10 mouse cellular contexts compared by ENCODE assay signal in the genomic region with DNA sequence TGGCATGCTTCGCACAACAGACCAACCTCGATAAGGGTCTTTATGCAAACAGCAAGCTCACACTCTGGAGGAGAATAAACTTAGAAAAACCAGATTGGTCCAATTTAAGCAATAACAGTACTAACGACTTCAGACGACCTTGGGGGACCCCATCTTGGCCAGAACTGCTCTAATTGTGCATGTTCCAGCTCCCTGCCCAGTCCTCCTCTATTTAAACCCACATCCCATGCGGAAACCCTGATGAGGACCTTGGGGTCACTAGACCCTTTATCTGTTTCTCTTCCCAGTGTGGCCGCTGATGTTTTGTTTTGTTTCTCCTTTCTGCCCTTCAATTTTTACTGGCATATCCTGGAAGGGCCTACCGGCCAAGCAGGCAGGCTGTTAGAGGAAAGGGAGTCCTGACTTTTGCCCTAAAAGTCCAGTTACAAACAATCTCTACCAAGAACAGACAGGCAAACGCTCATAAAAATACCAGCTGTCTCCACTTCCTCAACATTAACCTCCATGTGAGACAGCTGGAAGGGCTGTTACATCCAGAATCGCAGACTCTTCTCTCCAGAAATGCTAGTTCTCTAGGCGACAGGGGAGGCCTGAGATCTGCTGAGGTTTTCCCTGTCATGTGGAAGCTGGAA. TPM values are rescaled to one million over a fixed set of nuclear protein-coding genes. Genes with fewer than 3 reads are reported as not detected.
DNase-seq lines count a peak whose midpoint lies in the region; ATAC-seq and TF ChIP-seq lines count a peak whose summit lies in the region.
"Had no signal": no experiment of that assay in that cellular context is flagged by ENCODE, and none has a peak within 500 bp of the region (broad histone marks: within the 10 kb centered on the region; RNA-seq: fewer than 3 reads in every experiment).

No protein-coding gene starts in this region.

- H3K9ac ChIP-seq in intestine, postnatal 0 days (ENCODE audit: low read depth, low read length) = no peak overlapping the region
- H3K9ac ChIP-seq in limb, embryonic 11.5 days (ENCODE audit: low read length) = no peak overlapping the region
- H3K9ac ChIP-seq in neural tube, embryonic 15.5 days (replicated peaks) = no peak overlapping the region

- no peaks in the 10 kb centered on the region for H3K27me3 ChIP-seq in intestine, postnatal 0 days (replicated peaks; ENCODE audit: control insufficient read depth, insufficient read depth, low read length)
- H3K27me3 ChIP-seq in limb, embryonic 11.5 days (ENCODE audit: control insufficient read depth, insufficient read depth, low read length) = no peaks in the 10 kb centered on the region
- peaks cover 20% of the 10 kb centered on the region for H3K27me3 ChIP-seq in neural tube, embryonic 15.5 days (replicated peaks)

- no peak overlapping the region for H3K4me3 ChIP-seq in gastrocnemius, adult 2 months
- H3K4me3 ChIP-seq in intestine, postnatal 0 days (ENCODE audit: low read depth, low read length) = no peak overlapping the region
- no peak overlapping the region for H3K4me3 ChIP-seq in limb, embryonic 11.5 days (ENCODE audit: low read depth, low read length)
- no peak overlapping the region for H3K4me3 ChIP-seq in neural tube, embryonic 15.5 days (replicated peaks)

- TF ChIP-seq CTCF in gastrocnemius, adult 2 months (IDR thresholded peaks at IDR 0.05) = no peak
- TF ChIP-seq CTCF in intestine, postnatal 0 days (IDR thresholded peaks at IDR 0.05; ENCODE audit: low read depth) = no peak

- intact Hi-C loops in gastrocnemius, adult 2 months (cut with DNase I) = loop anchor here (5.0 kb wide), 1 partner anchor 32 kb away; no protein-coding TSS in a partner anchor

- H3K27ac ChIP-seq in gastrocnemius, adult 2 months = peak overlapping the region; percentile 38
- H3K27ac ChIP-seq in intestine, postnatal 0 days (ENCODE audit: low read depth, low read length) = peak overlapping the region; percentile 50
- peak overlapping the region; percentile 12; the same call in 1 of the 2 replicates for H3K27ac ChIP-seq in limb, embryonic 11.5 days (replicated peaks; ENCODE audit: low read depth, low read length)
- H3K27ac ChIP-seq in neural tube, embryonic 15.5 days (replicated peaks) = no peak overlapping the region

- peaks cover 10% of the 10 kb centered on the region for H3K4me1 ChIP-seq in intestine, postnatal 0 days (replicated peaks; ENCODE audit: control insufficient read depth, insufficient read depth, low read length)
- H3K4me1 ChIP-seq in limb, embryonic 11.5 days (ENCODE audit: control insufficient read depth, insufficient read depth, low read length) = peaks cover 3% of the 10 kb centered on the region
- no peaks in the 10 kb centered on the region for H3K4me1 ChIP-seq in neural tube, embryonic 15.5 days

- peaks cover 9% of the 10 kb centered on the region for H3K36me3 ChIP-seq in intestine, postnatal 0 days (ENCODE audit: control insufficient read depth, insufficient read depth)
- no peaks in the 10 kb centered on the region for H3K36me3 ChIP-seq in limb, embryonic 11.5 days (ENCODE audit: control insufficient read depth, insufficient read depth, low read length)
- H3K36me3 ChIP-seq in neural tube, embryonic 15.5 days = no peaks in the 10 kb centered on the region

- no peaks in the 10 kb centered on the region for H3K9me3 ChIP-seq in intestine, postnatal 0 days (ENCODE audit: control insufficient read depth)
- H3K9me3 ChIP-seq in limb, embryonic 11.5 days (ENCODE audit: control insufficient read depth, low read length) = no peaks in the 10 kb centered on the region
- H3K9me3 ChIP-seq in neural tube, embryonic 15.5 days (replicated peaks) = peaks cover 8% of the 10 kb centered on the region; the same call in 1 of the 2 replicates

- 24% methylated on average over 10 of the region's 10 CpGs for WGBS in intestine, postnatal 0 days
- 53% methylated on average over 10 of the region's 10 CpGs for WGBS in limb, embryonic 11.5 days
- WGBS in neural tube, embryonic 15.5 days = 68% methylated on average over 10 of the region's 10 CpGs

- no peak for DNase-seq in gastrocnemius, adult 2 months
- DNase-seq in gastrocnemius, adult 18-20 months (ENCODE audit: low spot score) = no peak
- DNase-seq in adipocyte (ENCODE audit: low spot score) = peak; percentile 20
- DNase-seq in limb, embryonic 11.5 days (ENCODE audit: low spot score) = no peak
- no peak for DNase-seq in layer of hippocampus, postnatal 25 days (ENCODE audit: extremely low spot score in 1 of 2, low spot score in 1 of 2)
- DNase-seq in left cerebral cortex, adult 18-20 months (ENCODE audit: low spot score in 2 of 2) = no peak
- DNase-seq: retina, postnatal 1 day had no signal

- 0 out of 2 replicates have a peak overlapping the region, but pooled peaks have one; percentile 7 for H3K4me2 ChIP-seq in intestine, postnatal 0 days (replicated peaks; ENCODE audit: low read depth)
- no peak overlapping the region for H3K4me2 ChIP-seq in limb, embryonic 11.5 days (ENCODE audit: low read depth, severe bottlenecking)
- H3K4me2 ChIP-seq in neural tube, embryonic 15.5 days = no peak overlapping the region
- H3K4me2 ChIP-seq: liver, embryonic 11.5 days had no signal

- peak; percentile 36; the same call in 1 of the 2 replicates for ATAC-seq in intestine, postnatal 0 days
- ATAC-seq in limb, embryonic 11.5 days (ENCODE audit: insufficient number of reproducible peaks, low FRiP score, low TSS enrichment, low read depth) = no peak
- no peak for ATAC-seq in neural tube, embryonic 15.5 days (ENCODE audit: low FRiP score)

RNA-seq across cellular contexts. Expression of a gene that starts 36.0 kb away (rescaled TPM):
- 1 to 10 TPM; 2.8 to 8.4 TPM for total RNA-seq in gastrocnemius, adult 2 months (2021)
- total RNA-seq in gastrocnemius, adult 18-20 months (2021) = 1 to 10 TPM; 4.8 to 8.7 TPM
- 59.1 and 64.0 TPM in 2 replicates for polyA plus RNA-seq in intestine, postnatal 0 days (2015; fragmentation: Nextera tagmentation; extraction: Ambion mirVana)
- polyA plus RNA-seq in limb, embryonic 11.5 days (2014; fragmentation: Nextera tagmentation; extraction: Ambion mirVana) = 6.3 and 7.0 TPM in 2 replicates
- 10 to 100 TPM; 24.7 to 28.0 TPM for total RNA-seq in layer of hippocampus, postnatal 25 days (2021)
- 10 to 100 TPM; 31.7 to 35.0 TPM for total RNA-seq in left cerebral cortex, adult 18-20 months (2021)
- 10.6 and 12.9 TPM in 2 replicates for polyA plus RNA-seq in neural tube, embryonic 15.5 days (2015; fragmentation: Nextera tagmentation; extraction: Ambion mirVana)
